Mouse (Mus musculus) hematopoietic stem cell, adult 5-6 weeks (primary cell): ENCODE measurements around the gene Olfr1155. TPM values are rescaled to one million over a fixed set of nuclear protein-coding genes. Genes with fewer than 3 reads are reported as not detected.

Experiments used
- ATAC-seq, 2 experiments: fragments of 125-278 bp in 1 of 2; replicated peaks in 1 of 2; 2 replicates each; pipeline ENCODE4 v1.8.0; 2016 to 2017; ENCODE audit warnings: inconsistent platforms in 2 of 2, mild to moderate bottlenecking in 2 of 2, moderate number of reproducible peaks in 2 of 2, low read depth in 1 of 2, moderate TSS enrichment in 1 of 2; ENCODE audit not compliant: low FRiP score in 2 of 2, poor library complexity in 2 of 2, severe bottlenecking in 2 of 2, insufficient read depth in 1 of 2, low TSS enrichment in 1 of 2
- total RNA-seq: library from RNA; stranded (forward); fragments of 172-1452, 232-1000 nt; gene quantifications from 2 replicates; pipeline ENCODE4 v1.2.3, GENCODE M21; 2017

Olfr1155 gene
- total RNA-seq: not detected in 2 replicates

DNA sequence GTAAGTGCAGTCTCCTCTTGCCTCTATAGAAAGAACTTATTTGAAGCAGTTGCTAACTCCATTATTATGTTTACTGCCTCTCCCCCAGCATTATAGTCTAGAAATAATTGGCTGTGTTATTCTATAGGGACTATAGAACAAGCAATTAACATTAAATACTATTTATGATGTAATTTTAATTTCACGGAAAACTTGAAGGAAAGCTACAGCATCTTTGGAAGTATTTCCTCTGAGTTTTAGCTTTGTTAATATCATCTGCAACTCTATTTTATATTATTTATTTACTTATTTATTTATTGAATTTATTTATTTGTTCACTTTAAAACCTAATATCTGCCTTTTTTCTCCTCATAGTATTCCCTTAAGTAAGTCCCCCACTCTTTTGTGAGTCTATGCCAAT is at the start of gene Olfr1155:
Gene Olfr1155, minus strand, starts transcription at position 101 of the 400 bp plus-strand sequence.
- ATAC-seq: no peak

DNA sequence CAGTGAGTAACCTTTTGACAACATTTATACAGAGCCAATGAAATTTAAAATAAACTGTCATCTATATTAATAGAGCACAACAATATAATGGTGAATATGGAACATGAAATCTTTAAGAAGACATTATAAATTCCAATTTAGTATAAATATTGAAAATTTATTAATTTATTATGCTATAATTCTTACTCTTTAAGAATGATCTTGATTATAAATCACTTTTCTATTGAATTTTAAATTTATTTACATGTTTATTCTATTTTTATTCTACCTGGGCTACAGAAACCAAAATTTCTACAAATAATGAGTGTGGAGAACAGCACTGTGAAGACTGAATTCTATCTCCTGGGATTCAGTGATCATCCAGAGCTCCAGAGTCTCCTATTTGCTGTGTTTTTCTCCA is 44.9 kb upstream of the Olfr1155 start, which contains the start of gene Olfr1158:
Gene Olfr1158, plus strand, starts transcription at position 301 of the 400 bp plus-strand sequence.
- ATAC-seq: no peak

DNA sequence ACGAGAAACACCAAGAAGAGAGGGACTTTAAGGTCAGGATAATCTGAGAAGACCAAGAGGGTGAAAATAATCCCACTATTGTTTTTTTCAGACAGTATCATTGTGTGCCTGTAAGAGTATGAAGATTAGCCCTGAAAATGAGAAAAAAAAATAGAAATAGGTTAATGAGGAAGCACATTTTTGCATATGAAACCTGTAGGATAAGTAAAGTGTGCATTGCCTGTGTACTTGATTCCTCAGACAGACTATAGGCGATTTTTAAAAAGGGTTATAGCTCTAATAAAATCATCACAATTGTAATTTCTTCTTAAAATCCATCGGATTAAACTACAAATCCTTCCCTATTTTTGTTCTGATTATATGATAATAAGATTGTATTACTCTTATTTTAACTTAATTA is 29.6 kb upstream of the Olfr1155 start, which contains the start of gene Olfr74:
Gene Olfr74, minus strand, starts transcription at position 101 of the 400 bp plus-strand sequence.
- ATAC-seq: no peak

DNA sequence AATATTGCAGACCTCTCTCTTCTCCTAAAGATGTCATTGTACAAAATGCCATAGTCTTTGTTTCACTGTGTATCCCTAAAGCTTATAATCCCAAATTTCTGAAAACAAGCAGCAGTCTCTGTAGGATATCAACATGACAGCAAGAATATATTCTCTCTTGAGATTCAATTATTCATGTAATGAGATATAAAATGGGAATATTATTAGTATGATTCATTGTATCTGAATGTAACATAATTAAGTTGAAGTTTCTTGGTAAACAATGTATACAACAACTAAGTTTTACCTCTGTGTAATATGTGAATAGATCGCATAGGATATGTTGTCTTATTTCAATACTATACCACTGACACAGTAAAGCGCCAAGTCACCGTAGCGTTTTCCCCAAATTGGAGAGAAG is 23.3 kb upstream of the Olfr1155 start, which contains the start of gene Olfr1157:
Gene Olfr1157, minus strand, starts transcription at position 101 of the 400 bp plus-strand sequence.
- ATAC-seq: no peak

DNA sequence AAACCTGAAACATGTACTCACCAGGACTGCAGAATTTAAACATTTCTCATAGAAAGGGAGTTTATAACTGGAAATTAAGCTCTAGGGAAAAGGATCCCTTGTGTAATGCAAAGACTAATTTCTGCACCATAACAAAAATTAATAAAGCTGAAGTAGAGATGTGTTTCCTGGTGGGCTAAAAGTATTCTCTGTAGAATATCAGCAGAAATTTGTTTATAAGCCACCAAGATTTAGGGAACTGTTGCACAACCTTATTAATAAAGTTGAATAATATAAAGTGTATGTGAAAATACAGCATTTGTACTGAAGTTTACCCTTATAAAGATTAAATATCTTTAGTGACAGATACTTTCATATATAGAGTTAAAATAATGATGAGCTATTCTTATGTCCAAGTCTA is 8.1 kb upstream of the Olfr1155 start, which contains the start of gene Olfr1156:
Gene Olfr1156, minus strand, starts transcription at position 101 of the 400 bp plus-strand sequence.
- ATAC-seq: no peak

DNA sequence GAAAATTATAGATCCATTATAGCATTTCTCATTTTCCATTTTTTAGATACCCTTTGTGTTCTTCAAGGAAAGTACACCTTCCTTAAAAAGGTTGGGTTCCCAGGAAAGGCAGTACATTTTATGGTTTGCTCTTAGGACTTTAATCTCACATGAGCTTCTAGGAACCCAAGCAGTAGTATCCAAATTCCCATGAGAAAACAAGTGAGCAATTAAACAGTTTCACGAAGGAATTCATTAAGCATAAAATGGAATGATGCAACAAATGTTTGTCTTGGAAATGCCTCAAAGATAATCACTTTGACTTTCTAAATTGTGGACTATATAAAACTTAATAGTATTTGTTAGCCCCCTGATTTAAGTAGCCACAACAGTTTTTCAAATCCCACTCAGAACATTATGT is 39.9 kb downstream of the Olfr1155 start, which contains the start of gene Olfr1154:
Gene Olfr1154, minus strand, starts transcription at position 101 of the 400 bp plus-strand sequence.
- no peak for ATAC-seq

DNA sequence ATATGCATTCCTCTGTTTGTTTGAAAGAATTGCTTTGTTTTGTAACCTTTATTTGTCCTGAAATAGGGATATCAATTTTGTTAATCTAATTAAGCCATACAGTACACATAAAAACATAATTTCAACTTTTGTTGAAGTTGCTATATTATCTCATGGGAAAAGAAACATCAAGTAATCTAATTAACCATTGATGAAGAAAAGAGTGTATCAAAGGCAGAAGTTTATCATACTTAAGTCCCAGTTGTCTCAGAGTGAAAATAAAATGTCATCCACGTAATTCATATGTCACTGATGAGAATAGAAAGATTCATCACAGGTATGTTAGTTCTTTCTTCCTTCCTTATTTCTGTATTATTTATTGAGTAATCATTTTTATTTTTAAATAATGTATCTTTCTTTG is 50.3 kb downstream of the Olfr1155 start, which contains the start of gene Olfr1153:
Gene Olfr1153, plus strand, starts transcription at position 301 of the 400 bp plus-strand sequence.
- no peak for ATAC-seq

Other genes with a start within 250 kb of the Olfr1155 start
- gene Olfr1137, start 232.0 kb downstream of the Olfr1155 start, total RNA-seq: not detected in 2 replicates
- gene Olfr1138, start 205.2 kb downstream of the Olfr1155 start, total RNA-seq: not detected in 2 replicates
- gene Olfr1140, start 201.4 kb downstream of the Olfr1155 start, total RNA-seq: not detected in 2 replicates
- gene Olfr1141, start 191.1 kb downstream of the Olfr1155 start, total RNA-seq: not detected in 2 replicates
- gene Olfr152, start 165.7 kb downstream of the Olfr1155 start, total RNA-seq: not detected in 2 replicates
- gene Olfr1143, start 144.5 kb downstream of the Olfr1155 start, total RNA-seq: not detected in 2 replicates
- gene Olfr1145, start 135.3 kb downstream of the Olfr1155 start, total RNA-seq: not detected in 2 replicates
- not detected in 2 replicates for gene Olfr1148, start 114.6 kb downstream of the Olfr1155 start, total RNA-seq
- not detected in 2 replicates for gene Olfr1150-ps1, start 101.1 kb downstream of the Olfr1155 start, total RNA-seq
- not detected in 2 replicates for gene Olfr1151, start 89.3 kb downstream of the Olfr1155 start, total RNA-seq
- gene Olfr1152, start 78.6 kb downstream of the Olfr1155 start, total RNA-seq: not detected in 2 replicates
- gene Olfr1153, start 50.2 kb downstream of the Olfr1155 start, total RNA-seq: not detected in 2 replicates
- gene Olfr1154, start 40.0 kb downstream of the Olfr1155 start, total RNA-seq: not detected in 2 replicates
- not detected in 2 replicates for gene Olfr1156, start 8.0 kb upstream of the Olfr1155 start, total RNA-seq
- gene Olfr1157, start 23.2 kb upstream of the Olfr1155 start, total RNA-seq: not detected in 2 replicates
- gene Olfr74, start 29.5 kb upstream of the Olfr1155 start, total RNA-seq: not detected in 2 replicates
- gene Olfr1158, start 45.0 kb upstream of the Olfr1155 start, total RNA-seq: not detected in 2 replicates
- not detected in 2 replicates for gene Olfr1160, start 63.1 kb upstream of the Olfr1155 start, total RNA-seq
- not detected in 2 replicates for gene Olfr1161, start 77.6 kb upstream of the Olfr1155 start, total RNA-seq
- not detected in 2 replicates for gene Olfr73, start 92.6 kb upstream of the Olfr1155 start, total RNA-seq
- not detected in 2 replicates for gene Olfr1162, start 106.0 kb upstream of the Olfr1155 start, total RNA-seq
- not detected in 2 replicates for gene Olfr1163, start 126.7 kb upstream of the Olfr1155 start, total RNA-seq
- gene Olfr1164, start 148.8 kb upstream of the Olfr1155 start, total RNA-seq: not detected in 2 replicates
- gene Olfr1166, start 183.1 kb upstream of the Olfr1155 start, total RNA-seq: not detected in 2 replicates
- not detected in 2 replicates for gene Olfr1167, start 210.1 kb upstream of the Olfr1155 start, total RNA-seq
- not detected in 2 replicates for gene Olfr1168, start 236.7 kb upstream of the Olfr1155 start, total RNA-seq